Mouse (Mus musculus): ENCODE measurements around the gene Cdh15. TPM values are rescaled to one million over a fixed set of nuclear protein-coding genes. Genes with fewer than 3 reads are reported as not detected.

Gene Cdh15
- total RNA-seq, 1 experiment: 0.76 TPM

- no peak overlapping the region for H3K27ac ChIP-seq (ENCODE audit: insufficient read depth, low read depth, low read length, poor library complexity, severe bottlenecking)
- no peaks in the 10 kb centered on the region for H3K9me3 ChIP-seq (ENCODE audit: control insufficient read depth, insufficient read depth, low read depth, low read length)
- no peak for DNase-seq (ENCODE audit: low read depth, low spot score)
- no peak overlapping the region for H3K9ac ChIP-seq (ENCODE audit: insufficient read depth, low read depth, low read length, poor library complexity, severe bottlenecking)
- peaks cover 0 to 4% of the 10 kb centered on the region in 2 experiments; a peak in 1 of 4 replicates for H3K4me1 ChIP-seq (ENCODE audit: control insufficient read depth in 2 of 2, insufficient read depth in 2 of 2, low read length in 2 of 2, poor library complexity in 1 of 2)
- in situ Hi-C loops (cut with MboI; ENCODE audit: low sequenced_read_pairs in 2 of 2, unreplicated experiment in 2 of 2): no loop called here
- H3K36me3 ChIP-seq (ENCODE audit: control insufficient read depth, insufficient read depth, low read length, poor library complexity, severe bottlenecking): peaks cover 40% of the 10 kb centered on the region
- H3K4me3 ChIP-seq (ENCODE audit: insufficient read depth in 1 of 2, low read depth in 1 of 2, low read length in 2 of 2, poor library complexity in 1 of 2, severe bottlenecking in 1 of 2): no peak overlapping the region
- no peak for TF ChIP-seq ZC3H11A (IDR thresholded peaks at IDR 0.05; ENCODE audit: borderline replicate concordance, low read depth, low read length)
- 0 out of 2 replicates have a peak, but pooled peaks have one; percentile 24 for TF ChIP-seq ZNF384 (IDR thresholded peaks at IDR 0.05; ENCODE audit: low read depth, low read length)
These were observed 55.2 kb downstream of the Cdh15 start for GRCm38 (mm10) chr8:122903002-122903401.

DNA sequence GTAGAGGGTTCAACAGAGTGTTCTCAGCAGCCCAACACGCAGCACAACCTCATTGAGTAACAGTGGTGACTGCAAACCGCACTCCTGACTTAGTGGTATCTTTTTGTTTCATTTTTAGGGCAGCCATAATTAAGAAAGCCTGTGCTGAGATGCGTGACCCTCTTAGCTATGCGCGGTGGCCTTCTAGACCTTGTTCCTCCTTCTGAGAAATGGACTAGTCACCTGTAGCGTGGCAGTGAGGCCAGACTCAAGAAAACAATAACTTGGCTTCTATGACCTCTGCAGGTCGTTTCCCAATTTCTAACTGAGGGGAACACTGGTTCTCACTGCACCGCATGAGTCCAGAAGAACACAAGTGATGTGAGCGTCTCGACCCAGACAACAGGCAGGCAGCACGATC lies 56.7 kb downstream of the Cdh15 start:
- Histone ChIP-seq H3K4me1 (ENCODE audit: control insufficient read depth in 2 of 2, insufficient read depth in 2 of 2, low read length in 2 of 2, poor library complexity in 1 of 2) (peaks cover 0 to 4% of the 10 kb centered on the region in 2 experiments; a peak in 1 of 4 replicates), H3K4me3 (ENCODE audit: insufficient read depth in 1 of 2, low read depth in 1 of 2, low read length in 2 of 2, poor library complexity in 1 of 2, severe bottlenecking in 1 of 2) (no peak overlapping the region), H3K9ac (ENCODE audit: insufficient read depth, low read depth, low read length, poor library complexity, severe bottlenecking) (no peak overlapping the region), H3K9me3 (ENCODE audit: control insufficient read depth, insufficient read depth, low read depth, low read length) (no peaks in the 10 kb centered on the region), H3K27ac (ENCODE audit: insufficient read depth, low read depth, low read length, poor library complexity, severe bottlenecking) (no peak overlapping the region), H3K36me3 (ENCODE audit: control insufficient read depth, insufficient read depth, low read length, poor library complexity, severe bottlenecking) (peaks cover 33% of the 10 kb centered on the region; the same call in 1 of the 2 replicates)
- in situ Hi-C loops (cut with MboI; ENCODE audit: low sequenced_read_pairs in 2 of 2, unreplicated experiment in 2 of 2): no loop called here
- no peak for DNase-seq (ENCODE audit: low read depth, low spot score)
- no peak for TF ChIP-seq ZNF384 (IDR thresholded peaks at IDR 0.05; ENCODE audit: low read depth, low read length)
- TF ChIP-seq HCFC1 (IDR thresholded peaks at IDR 0.05; ENCODE audit: borderline replicate concordance, insufficient read depth, low read length): no peak
- TF ChIP-seq ZC3H11A (IDR thresholded peaks at IDR 0.05; ENCODE audit: borderline replicate concordance, low read depth, low read length): no peak
- TF ChIP-seq CHD2 (IDR thresholded peaks at IDR 0.05; ENCODE audit: low read depth, low read length): no peak
- TF ChIP-seq MAFK (IDR thresholded peaks at IDR 0.05; ENCODE audit: insufficient read depth, low read depth, low read length): no peak

DNA sequence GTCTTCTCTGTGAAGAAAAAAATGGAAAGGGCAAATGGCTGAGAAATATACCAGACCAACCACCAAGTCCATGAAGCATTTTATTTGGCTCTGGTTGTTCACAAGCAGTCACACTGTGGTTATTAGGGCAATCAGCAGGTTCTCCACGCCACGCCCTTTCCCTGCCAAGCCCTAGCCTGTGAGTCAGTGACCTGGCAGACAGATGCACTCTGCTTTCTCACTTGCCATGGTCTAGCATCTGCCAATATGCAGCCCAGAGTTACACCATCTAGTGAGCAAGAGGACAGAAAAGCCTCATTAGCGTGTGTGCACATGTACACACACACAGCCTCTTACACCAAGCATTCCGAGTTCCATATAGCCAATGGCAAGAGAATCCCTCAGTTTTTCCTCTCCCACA lies 57.6 kb downstream of the Cdh15 start:
- TF ChIP-seq CHD2 (IDR thresholded peaks at IDR 0.05; ENCODE audit: low read depth, low read length) (no peak), ZC3H11A (IDR thresholded peaks at IDR 0.05; ENCODE audit: borderline replicate concordance, low read depth, low read length) (no peak), MAFK (IDR thresholded peaks at IDR 0.05; ENCODE audit: insufficient read depth, low read depth, low read length) (no peak), HCFC1 (IDR thresholded peaks at IDR 0.05; ENCODE audit: borderline replicate concordance, insufficient read depth, low read length) (no peak), ZNF384 (IDR thresholded peaks at IDR 0.05; ENCODE audit: low read depth, low read length) (no peak)
- DNase-seq (ENCODE audit: low read depth, low spot score): no peak
- no peak overlapping the region for H3K9ac ChIP-seq (ENCODE audit: insufficient read depth, low read depth, low read length, poor library complexity, severe bottlenecking)
- H3K9me3 ChIP-seq (ENCODE audit: control insufficient read depth, insufficient read depth, low read depth, low read length): no peaks in the 10 kb centered on the region
- H3K4me3 ChIP-seq (ENCODE audit: insufficient read depth in 1 of 2, low read depth in 1 of 2, low read length in 2 of 2, poor library complexity in 1 of 2, severe bottlenecking in 1 of 2): no peak overlapping the region
- H3K27ac ChIP-seq (ENCODE audit: insufficient read depth, low read depth, low read length, poor library complexity, severe bottlenecking): no peak overlapping the region
- peaks cover 2 to 7% of the 10 kb centered on the region in 2 experiments; a peak in 1 of 4 replicates for H3K4me1 ChIP-seq (ENCODE audit: control insufficient read depth in 2 of 2, insufficient read depth in 2 of 2, low read length in 2 of 2, poor library complexity in 1 of 2)
- in situ Hi-C loops (cut with MboI; ENCODE audit: low sequenced_read_pairs in 2 of 2, unreplicated experiment in 2 of 2): no loop called here
- H3K36me3 ChIP-seq (ENCODE audit: control insufficient read depth, insufficient read depth, low read length, poor library complexity, severe bottlenecking): peaks cover 27% of the 10 kb centered on the region; the same call in 1 of the 2 replicates

GRCm38 (mm10) chr8:122906463-122907021 lies 58.8 kb downstream of the Cdh15 start:
- Histone ChIP-seq H3K9ac (ENCODE audit: insufficient read depth, low read depth, low read length, poor library complexity, severe bottlenecking) (no peak overlapping the region), H3K9me3 (ENCODE audit: control insufficient read depth, insufficient read depth, low read depth, low read length) (no peaks in the 10 kb centered on the region), H3K4me3 (ENCODE audit: insufficient read depth in 1 of 2, low read depth in 1 of 2, low read length in 2 of 2, poor library complexity in 1 of 2, severe bottlenecking in 1 of 2) (no peak overlapping the region), H3K36me3 (ENCODE audit: control insufficient read depth, insufficient read depth, low read length, poor library complexity, severe bottlenecking) (peaks cover 27% of the 10 kb centered on the region; the same call in 1 of the 2 replicates), H3K4me1 (ENCODE audit: control insufficient read depth in 2 of 2, insufficient read depth in 2 of 2, low read length in 2 of 2, poor library complexity in 1 of 2) (peaks cover 2 to 7% of the 10 kb centered on the region in 2 experiments; a peak in 1 of 4 replicates), H3K27ac (ENCODE audit: insufficient read depth, low read depth, low read length, poor library complexity, severe bottlenecking) (no peak overlapping the region)
- in situ Hi-C loops (cut with MboI; ENCODE audit: low sequenced_read_pairs in 2 of 2, unreplicated experiment in 2 of 2): no loop called here
- peak; percentile 51 for DNase-seq (ENCODE audit: low read depth, low spot score)
- TF ChIP-seq MAFK (IDR thresholded peaks at IDR 0.05; ENCODE audit: insufficient read depth, low read depth, low read length): no peak
- TF ChIP-seq ZC3H11A (IDR thresholded peaks at IDR 0.05; ENCODE audit: borderline replicate concordance, low read depth, low read length): 0 out of 2 replicates have a peak, but pooled peaks have one; percentile 45

GRCm38 (mm10) chr8:122912150-122912549 lies 64.4 kb downstream of the Cdh15 start:
- Histone ChIP-seq H3K4me3 (ENCODE audit: insufficient read depth in 1 of 2, low read depth in 1 of 2, low read length in 2 of 2, poor library complexity in 1 of 2, severe bottlenecking in 1 of 2) (no peak overlapping the region), H3K9me3 (ENCODE audit: control insufficient read depth, insufficient read depth, low read depth, low read length) (no peaks in the 10 kb centered on the region), H3K27ac (ENCODE audit: insufficient read depth, low read depth, low read length, poor library complexity, severe bottlenecking) (no peak overlapping the region), H3K9ac (ENCODE audit: insufficient read depth, low read depth, low read length, poor library complexity, severe bottlenecking) (no peak overlapping the region), H3K4me1 (ENCODE audit: control insufficient read depth in 2 of 2, insufficient read depth in 2 of 2, low read length in 2 of 2, poor library complexity in 1 of 2) (peaks cover 2 to 3% of the 10 kb centered on the region in 2 experiments; a peak in 1 of 4 replicates), H3K36me3 (ENCODE audit: control insufficient read depth, insufficient read depth, low read length, poor library complexity, severe bottlenecking) (peaks cover 34% of the 10 kb centered on the region)
- in situ Hi-C loops (cut with MboI; ENCODE audit: low sequenced_read_pairs in 2 of 2, unreplicated experiment in 2 of 2): no loop called here
- DNase-seq (ENCODE audit: low read depth, low spot score): no peak
- no peak for TF ChIP-seq ZNF384 (IDR thresholded peaks at IDR 0.05; ENCODE audit: low read depth, low read length)
- TF ChIP-seq CHD2 (IDR thresholded peaks at IDR 0.05; ENCODE audit: low read depth, low read length): no peak
- TF ChIP-seq HCFC1 (IDR thresholded peaks at IDR 0.05; ENCODE audit: borderline replicate concordance, insufficient read depth, low read length): no peak
- TF ChIP-seq ZC3H11A (IDR thresholded peaks at IDR 0.05; ENCODE audit: borderline replicate concordance, low read depth, low read length): no peak
- no peak for TF ChIP-seq MAFK (IDR thresholded peaks at IDR 0.05; ENCODE audit: insufficient read depth, low read depth, low read length)
